Mouse (Mus musculus) stomach, embryonic 14.5 days (tissue): ENCODE data around the gene Gprc5d. TPM values are rescaled to one million over a fixed set of nuclear protein-coding genes. Genes with fewer than 3 reads are reported as not detected.
A peak's percentile ranks its signal among the peaks of the same experiment; 100 is the strongest.

Experiments
- ATAC-seq: fragments of 200-750 bp; cut with Nextera tagmentation; 2 replicates; pipeline ENCODE4 v1.8.0; 2017; ENCODE audit warnings: low read depth, moderate TSS enrichment; ENCODE audit not compliant: insufficient number of reproducible peaks, insufficient read depth, low FRiP score
- H3K27ac ChIP-seq: fragments of 300-500 bp; sonication (generic); 2 replicates; pipeline ENCODE4 v1.5.1; 2014; ENCODE audit warnings: mild to moderate bottlenecking, low read length, moderate library complexity, mixed read lengths
- H3K27me3 ChIP-seq: fragments of 300-500 bp; sonication (generic); 2 replicates; pipeline ENCODE4 v1.6.1; 2014; ENCODE audit warnings: low read length, control low read depth, mixed read lengths; ENCODE audit not compliant: control insufficient read depth, insufficient read depth
- H3K36me3 ChIP-seq: fragments of 300-500 bp; sonication (generic); 2 replicates; pipeline ENCODE4 v1.6.1; 2014; ENCODE audit warnings: mild to moderate bottlenecking, control low read depth, low read length, moderate library complexity, mixed read lengths; ENCODE audit not compliant: control insufficient read depth, insufficient read depth
- H3K4me1 ChIP-seq: fragments of 300-500 bp; sonication (generic); 2 replicates; pipeline ENCODE4 v1.6.1; 2014; ENCODE audit warnings: low read length, control low read depth, mixed read lengths; ENCODE audit not compliant: control insufficient read depth, insufficient read depth
- H3K4me2 ChIP-seq: fragments of 300-500 bp; sonication (generic); replicated peaks from 2 replicates; pipeline ENCODE4 v1.6.1; 2014; ENCODE audit warnings: low read depth, low read length, control low read depth
- H3K4me3 ChIP-seq: fragments of 300-500 bp; sonication (generic); 2 replicates; pipeline ENCODE4 v1.5.1; 2014; ENCODE audit warnings: low read depth, low read length, control low read depth
- H3K9ac ChIP-seq: fragments of 300-500 bp; sonication (generic); replicated peaks from 2 replicates; pipeline ENCODE4 v1.6.1; 2014; ENCODE audit warnings: low read depth, mild to moderate bottlenecking, control low read depth, low read length, moderate library complexity, mixed read lengths
- H3K9me3 ChIP-seq: fragments of 300-500 bp; sonication (generic); 2 replicates; pipeline ENCODE4 v1.6.1; 2016; ENCODE audit warnings: low read depth, low read length, control low read depth; ENCODE audit not compliant: control insufficient read depth
- WGBS: fragments of 180-500 bp; shearing (Covaris S2); extraction: QIAGEN DNeasy Blood & Tissue Kit; methylation state at CpG from one replicate; pipeline ENCODE4 v1.1.7; 2014; 5-methylcytosine and 5-hydroxymethylcytosine counted together
- polyA plus RNA-seq: library from polyadenylated mRNA; unstranded; fragments of >200 nt; fragmentation: Nextera tagmentation; extraction: Ambion mirVana; gene quantifications from 2 replicates; pipeline ENCODE4 v1.2.1, GENCODE M21; 2014

Gene Gprc5d
- polyA plus RNA-seq, 1 experiment from 2014 or later = not detected

- Histone ChIP-seq H3K36me3 (no peaks in the 10 kb centered on the region), H3K4me1 (no peaks in the 10 kb centered on the region), H3K4me3 (no peak overlapping the region), H3K4me2 (no peak overlapping the region), H3K9me3 (no peaks in the 10 kb centered on the region), H3K27ac (no peak overlapping the region), H3K9ac (no peak overlapping the region), H3K27me3 (no peaks in the 10 kb centered on the region)
- 88% methylated on average over 12 of the region's 12 CpGs for WGBS
- ATAC-seq = no peak
Measured at GRCm38 (mm10) chr6:135092798-135093470, 25.1 kb downstream of the Gprc5d start.

- 82% methylated on average over 4 of the region's 4 CpGs for WGBS
Measured at GRCm38 (mm10) chr6:135090661-135091060, 27.4 kb downstream of the Gprc5d start.

GRCm38 (mm10) chr6:135089786-135090185 lies 28.3 kb downstream of the Gprc5d start:
- 26% methylated on average over 8 of the region's 8 CpGs for WGBS
- no peaks in the 10 kb centered on the region for H3K27me3 ChIP-seq
- H3K4me1 ChIP-seq = no peaks in the 10 kb centered on the region
- ATAC-seq = no peak
- no peaks in the 10 kb centered on the region for H3K36me3 ChIP-seq
- no peaks in the 10 kb centered on the region for H3K9me3 ChIP-seq
- H3K9ac ChIP-seq = no peak overlapping the region
- no peak overlapping the region for H3K4me2 ChIP-seq
- no peak overlapping the region for H3K27ac ChIP-seq
- no peak overlapping the region for H3K4me3 ChIP-seq

More at GRCm38 (mm10) chr6:135090661-135091060, 27.4 kb downstream of the Gprc5d start:
- Histone ChIP-seq H3K36me3 (no peaks in the 10 kb centered on the region), H3K4me3 (no peak overlapping the region), H3K27ac (no peak overlapping the region), H3K4me2 (no peak overlapping the region), H3K4me1 (no peaks in the 10 kb centered on the region), H3K9me3 (no peaks in the 10 kb centered on the region), H3K27me3 (no peaks in the 10 kb centered on the region), H3K9ac (no peak overlapping the region)
- ATAC-seq = no peak

- Histone ChIP-seq H3K4me2 (peak overlapping the region; percentile 25; the same call in 1 of the 2 replicates), H3K27ac (no peak overlapping the region), H3K4me3 (no peak overlapping the region), H3K9me3 (no peaks in the 10 kb centered on the region), H3K27me3 (no peaks in the 10 kb centered on the region), H3K9ac (no peak overlapping the region), H3K36me3 (no peaks in the 10 kb centered on the region), H3K4me1 (no peaks in the 10 kb centered on the region)
- 28% methylated on average over 19 of the region's 19 CpGs for WGBS
- ATAC-seq = peak; percentile 54; the same call in 1 of the 2 replicates
Measured at GRCm38 (mm10) chr6:135087721-135088451, 30.2 kb downstream of the Gprc5d start.

- Histone ChIP-seq H3K4me1 (no peaks in the 10 kb centered on the region), H3K27ac (no peak overlapping the region), H3K27me3 (no peaks in the 10 kb centered on the region), H3K36me3 (no peaks in the 10 kb centered on the region), H3K9ac (no peak overlapping the region), H3K4me2 (no peak overlapping the region), H3K9me3 (no peaks in the 10 kb centered on the region), H3K4me3 (no peak overlapping the region)
- WGBS = 89% methylated on average over 1 of the region's 1 CpGs
- ATAC-seq = no peak
Measured at GRCm38 (mm10) chr6:135085703-135086102, 32.4 kb downstream of the Gprc5d start.

GRCm38 (mm10) chr6:135083991-135084502 lies 34.0 kb downstream of the Gprc5d start:
- H3K4me3 ChIP-seq = no peak overlapping the region
- no peak overlapping the region for H3K4me2 ChIP-seq
- no peaks in the 10 kb centered on the region for H3K9me3 ChIP-seq
- no peaks in the 10 kb centered on the region for H3K36me3 ChIP-seq
- no peak overlapping the region for H3K9ac ChIP-seq
- H3K27me3 ChIP-seq = no peaks in the 10 kb centered on the region
- 72% methylated on average over 10 of the region's 10 CpGs for WGBS
- H3K4me1 ChIP-seq = no peaks in the 10 kb centered on the region
- no peak for ATAC-seq
- no peak overlapping the region for H3K27ac ChIP-seq

- ATAC-seq = no peak
- Histone ChIP-seq H3K4me3 (no peak overlapping the region), H3K9me3 (no peaks in the 10 kb centered on the region), H3K4me1 (no peaks in the 10 kb centered on the region), H3K4me2 (no peak overlapping the region), H3K9ac (no peak overlapping the region), H3K27me3 (no peaks in the 10 kb centered on the region), H3K27ac (no peak overlapping the region), H3K36me3 (no peaks in the 10 kb centered on the region)
- 42% methylated on average over 12 of the region's 12 CpGs for WGBS
Measured at GRCm38 (mm10) chr6:135078420-135078819, 39.7 kb downstream of the Gprc5d start.

- no peak overlapping the region for H3K27ac ChIP-seq
- no peaks in the 10 kb centered on the region for H3K27me3 ChIP-seq
- H3K4me2 ChIP-seq = no peak overlapping the region
- no peaks in the 10 kb centered on the region for H3K36me3 ChIP-seq
- no peak for ATAC-seq
- H3K4me3 ChIP-seq = no peak overlapping the region
- H3K9ac ChIP-seq = no peak overlapping the region
- no peaks in the 10 kb centered on the region for H3K4me1 ChIP-seq
- 62% methylated on average over 3 of the region's 3 CpGs for WGBS
- no peaks in the 10 kb centered on the region for H3K9me3 ChIP-seq
Measured at GRCm38 (mm10) chr6:135076202-135076601, 41.9 kb downstream of the Gprc5d start.
